Mouse (Mus musculus) layer of hippocampus, postnatal 36 days (tissue): ENCODE results near the gene Rnf212b. TPM values are rescaled to one million over a fixed set of nuclear protein-coding genes. Genes with fewer than 3 reads are reported as not detected.

ENCODE experiments used
- DNase-seq, 2 experiments: peaks; one replicate each; pipeline ENCODE4 v3.0.0; 2022
- total RNA-seq, 2 experiments: library from RNA; stranded (reverse); gene quantifications; 2 replicates each; pipeline ENCODE4 v1.2.3; 2021

The Rnf212b gene
- total RNA-seq, 2 experiments from 2014 or later: not detected

GRCm38 (mm10) chr14:54875844-54876538 is 62.0 kb downstream of the Rnf212b start:
- DNase-seq: no peak

GRCm38 (mm10) chr14:54876539-54877047 is 62.7 kb downstream of the Rnf212b start:
- peak; percentile 87 to 90 for DNase-seq

- peak; percentile 66 to 67 for DNase-seq
These were observed 63.2 kb downstream of the Rnf212b start, which contains the start of gene Ppp1r3e for GRCm38 (mm10) chr14:54877048-54877715. Gene Ppp1r3e (minus strand): TSS chr14:54877550.

- peak; percentile 64 to 68 for DNase-seq
These were observed 69.4 kb downstream of the Rnf212b start, which contains the start of the genes Bcl2l2 and Gm20521 for GRCm38 (mm10) chr14:54883154-54884021. Gene Bcl2l2 (plus strand): TSS chr14:54883377. Gene Gm20521 (plus strand): TSS chr14:54883441.

GRCm38 (mm10) chr14:54884022-54884712 is 70.2 kb downstream of the Rnf212b start:
- no peak for DNase-seq

- DNase-seq: no peak
These were observed 71.4 kb downstream of the Rnf212b start for GRCm38 (mm10) chr14:54885309-54885708.

GRCm38 (mm10) chr14:54892200-54892599 is 78.3 kb downstream of the Rnf212b start, which contains the start of gene Pabpn1:
Gene Pabpn1 (plus strand): TSS chr14:54892500.
- DNase-seq: no peak

GRCm38 (mm10) chr14:54893651-54894181 is 79.8 kb downstream of the Rnf212b start:
- DNase-seq: peak; percentile 99

- peak; percentile 27 to 34 for DNase-seq
These were observed 80.6 kb downstream of the Rnf212b start for GRCm38 (mm10) chr14:54894296-54895151.

- no peak for DNase-seq
These were observed 83.5 kb downstream of the Rnf212b start for GRCm38 (mm10) chr14:54897445-54897844.

GRCm38 (mm10) chr14:54900383-54900782 is 86.4 kb downstream of the Rnf212b start:
- peak; percentile 48 to 64 for DNase-seq

- no peak for DNase-seq
These were observed 89.7 kb downstream of the Rnf212b start for GRCm38 (mm10) chr14:54903641-54904040.

Other genes starting within 250 kb of the Rnf212b start
- gene Ajuba, start 236.6 kb upstream of the Rnf212b start, total RNA-seq: 1 to 10 TPM in 1 of 2 experiments, under 1 TPM in 1; 0.95 to 1.5 TPM
- 1 to 10 TPM; 4.7 to 5.5 TPM for gene 4931414P19Rik, start 208.1 kb upstream of the Rnf212b start, total RNA-seq
- gene Psmb5, start 196.1 kb upstream of the Rnf212b start, total RNA-seq: 100 to 1,000 TPM; 203 to 230 TPM
- gene Psmb11, start 192.7 kb upstream of the Rnf212b start, total RNA-seq: under 1 TPM; 0.23 to 0.27 TPM
- not detected for gene Gm17606, start 173.2 kb upstream of the Rnf212b start, total RNA-seq
- gene Cdh24, start 172.8 kb upstream of the Rnf212b start, total RNA-seq: 10 to 100 TPM; 23.6 to 24.5 TPM
- 10 to 100 TPM; 24.0 to 26.3 TPM for gene 1700123O20Rik, start 127.9 kb upstream of the Rnf212b start, total RNA-seq
- 100 to 1,000 TPM; 210 to 242 TPM for gene Acin1, start 127.2 kb upstream of the Rnf212b start, total RNA-seq
- not detected for gene Gm29776, start 115.3 kb upstream of the Rnf212b start, total RNA-seq
- gene Cebpe, start 102.0 kb upstream of the Rnf212b start, total RNA-seq: not detected
- gene Slc7a8, start 32.2 kb upstream of the Rnf212b start, total RNA-seq: 10 to 100 TPM; 49.1 to 50.1 TPM
- gene Homez, start 56.8 kb downstream of the Rnf212b start, total RNA-seq: 10 to 100 TPM; 21.2 to 25.8 TPM
- gene Ppp1r3e, start 63.4 kb downstream of the Rnf212b start, total RNA-seq: 10 to 100 TPM; 17.9 to 20.7 TPM
- gene Bcl2l2, start 69.2 kb downstream of the Rnf212b start, total RNA-seq: 100 to 1,000 TPM; 120 to 126 TPM
- gene Gm20521, start 69.3 kb downstream of the Rnf212b start, total RNA-seq: 10 to 100 TPM in 1 of 2 experiments, 1 to 10 TPM in 1; 7.5 to 14.5 TPM
- 100 to 1,000 TPM; 231 to 275 TPM for gene Pabpn1, start 78.4 kb downstream of the Rnf212b start, total RNA-seq
- gene Slc22a17, start 99.0 kb downstream of the Rnf212b start, total RNA-seq: 100 to 1,000 TPM; 661 to 670 TPM
- 10 to 100 TPM; 10.3 to 11.7 TPM for gene Efs, start 112.0 kb downstream of the Rnf212b start, total RNA-seq
- gene Il25, start 118.6 kb downstream of the Rnf212b start, total RNA-seq: not detected
- gene Cmtm5, start 122.1 kb downstream of the Rnf212b start, total RNA-seq: 10 to 100 TPM; 70.3 to 80.4 TPM
- gene Myh6, start 152.8 kb downstream of the Rnf212b start, total RNA-seq: 1 to 10 TPM; 1.1 to 2.3 TPM
- not detected for gene Gm17428, start 162.8 kb downstream of the Rnf212b start, total RNA-seq
- 1 to 10 TPM; 7.9 to 9.2 TPM for gene Myh7, start 180.5 kb downstream of the Rnf212b start, total RNA-seq
- 10 to 100 TPM; 30.7 to 33.8 TPM for gene Ngdn, start 201.3 kb downstream of the Rnf212b start, total RNA-seq